In the genomic region with DNA sequence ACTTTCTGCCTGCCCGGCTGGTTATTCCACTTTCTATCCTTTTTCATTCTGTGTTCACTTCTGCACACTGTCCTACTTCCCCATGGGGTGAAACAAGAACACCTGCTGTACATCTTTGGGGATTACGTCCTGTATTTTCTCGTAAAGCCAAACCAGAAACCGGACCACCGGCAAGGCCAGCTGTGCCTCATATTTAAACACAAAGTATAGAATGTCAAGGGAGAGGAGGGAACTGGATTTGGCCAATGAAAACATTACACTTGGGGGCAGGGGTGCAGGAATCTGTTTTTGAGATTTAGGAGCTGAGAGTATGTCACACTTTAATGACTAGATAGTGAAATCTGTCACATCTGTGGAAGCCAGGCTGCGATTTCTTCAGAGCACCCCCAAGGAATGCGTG, we compare ENCODE assay signal across 29 mouse cellular contexts. TPM values are rescaled to one million over a fixed set of nuclear protein-coding genes. Genes with fewer than 3 reads are reported as not detected.
DNase-seq lines count a peak whose midpoint lies in the region; ATAC-seq lines count a peak whose summit lies in the region.
"Had no signal": no experiment of that assay in that cellular context is flagged by ENCODE, and none has a peak within 500 bp of the region (broad histone marks: within the 10 kb centered on the region; RNA-seq: fewer than 3 reads in every experiment).

No protein-coding gene starts in this region.

- 27% methylated on average over 7 of the region's 7 CpGs for WGBS in kidney, embryonic 15.5 days
- 31% methylated on average over 7 of the region's 7 CpGs for whole genome bisulfite sequencing in lung, embryonic 16.5 days
- 32% methylated on average over 7 of the region's 7 CpGs for WGBS in stomach, embryonic 15.5 days

- ATAC-seq in kidney, embryonic 15.5 days (replicated peaks; ENCODE audit: low FRiP score) = peak; percentile 23
- peak; percentile 60 for ATAC-seq in lung, embryonic 16.5 days (ENCODE audit: low read depth)
- ATAC-seq in stomach, embryonic 15.5 days (ENCODE audit: insufficient read depth, low FRiP score, low read depth) = no peak
- ATAC-seq: forebrain, postnatal 0 days; hindbrain, postnatal 0 days; Patski had no signal

- no peak overlapping the region for H3K27ac ChIP-seq in kidney, embryonic 15.5 days
- H3K27ac ChIP-seq in lung, embryonic 16.5 days (ENCODE audit: low read length) = 0 out of 2 replicates have a peak overlapping the region, but pooled peaks have one; percentile 4
- peak overlapping the region; percentile 63; the same call in 1 of the 2 replicates for H3K27ac ChIP-seq in stomach, embryonic 15.5 days
- H3K27ac ChIP-seq: hindbrain, embryonic 10.5 days; hindbrain, postnatal 0 days; left cerebral cortex, adult 2 months; liver, embryonic 13.5 days had no signal

- H3K9me3 ChIP-seq in kidney, embryonic 15.5 days (replicated peaks) = no peaks in the 10 kb centered on the region
- H3K9me3 ChIP-seq in lung, embryonic 16.5 days (ENCODE audit: control insufficient read depth, low read length) = no peaks in the 10 kb centered on the region
- no peaks in the 10 kb centered on the region for H3K9me3 ChIP-seq in stomach, embryonic 15.5 days
- H3K9me3 ChIP-seq: hindbrain, embryonic 10.5 days; liver, embryonic 13.5 days had no signal

- peaks cover 32% of the 10 kb centered on the region for H3K4me1 ChIP-seq in kidney, embryonic 15.5 days
- H3K4me1 ChIP-seq in lung, embryonic 16.5 days (replicated peaks; ENCODE audit: control insufficient read depth, insufficient read depth, low read length) = peaks cover 34% of the 10 kb centered on the region
- H3K4me1 ChIP-seq in stomach, embryonic 15.5 days = peaks cover 24% of the 10 kb centered on the region; the same call in 1 of the 2 replicates

- no peaks in the 10 kb centered on the region for H3K27me3 ChIP-seq in kidney, embryonic 15.5 days
- no peaks in the 10 kb centered on the region for H3K27me3 ChIP-seq in lung, embryonic 16.5 days (ENCODE audit: control insufficient read depth, insufficient read depth, low read depth, low read length)
- no peaks in the 10 kb centered on the region for H3K27me3 ChIP-seq in stomach, embryonic 15.5 days (replicated peaks)
- H3K27me3 ChIP-seq: heart, embryonic 12.5 days; liver, embryonic 13.5 days; megakaryocyte, embryonic 14.5 days; Patski had no signal

- H3K4me2 ChIP-seq in kidney, embryonic 15.5 days = no peak overlapping the region
- no peak overlapping the region for H3K4me2 ChIP-seq in lung, embryonic 16.5 days (ENCODE audit: low read depth, low read length)
- H3K4me2 ChIP-seq in stomach, embryonic 15.5 days = no peak overlapping the region
- H3K4me2 ChIP-seq: heart, embryonic 12.5 days; liver, embryonic 13.5 days had no signal

- DNase-seq in kidney, postnatal 25 days = no peak
- DNase-seq in lung, postnatal 25 days (ENCODE audit: low spot score) = no peak
- peak; percentile 49 for DNase-seq in forelimb bud, embryonic 11.5 days (ENCODE audit: low read depth, low spot score)
- DNase-seq in spleen, adult 12 weeks (ENCODE audit: low spot score) = no peak
- DNase-seq in cerebellum, postnatal 14 days = no peak
- DNase-seq: cerebellum, adult 2 months; forebrain, postnatal 0 days; gastrocnemius, postnatal 25 days; heart, adult 18-20 months; heart, postnatal 10 days; kidney, adult 18-20 months; layer of hippocampus, adult 9-11 months; liver, embryonic 13.5 days; lung, postnatal 10 days; midbrain, embryonic 14.5 days; right cerebral cortex, postnatal 14 days; spleen, adult 18-20 months; thymus, adult 18-20 months; thymus, postnatal 4 days had no signal

- H3K9ac ChIP-seq in kidney, embryonic 15.5 days = no peak overlapping the region
- no peak overlapping the region for H3K9ac ChIP-seq in lung, embryonic 16.5 days (ENCODE audit: low read length)
- no peak overlapping the region for H3K9ac ChIP-seq in stomach, embryonic 15.5 days
- H3K9ac ChIP-seq: forebrain, postnatal 0 days; heart, embryonic 12.5 days; liver, embryonic 13.5 days had no signal

- no peak overlapping the region for H3K4me3 ChIP-seq in kidney, embryonic 15.5 days (replicated peaks)
- no peak overlapping the region for H3K4me3 ChIP-seq in lung, embryonic 16.5 days (ENCODE audit: low read length)
- H3K4me3 ChIP-seq in stomach, embryonic 15.5 days (replicated peaks) = no peak overlapping the region
- H3K4me3 ChIP-seq: heart, embryonic 12.5 days; hindbrain, embryonic 10.5 days; left cerebral cortex, adult 2 months; liver, embryonic 13.5 days; megakaryocyte, embryonic 14.5 days had no signal

- no peaks in the 10 kb centered on the region for H3K36me3 ChIP-seq in kidney, embryonic 15.5 days
- H3K36me3 ChIP-seq in lung, embryonic 16.5 days (ENCODE audit: control insufficient read depth, insufficient read depth, low read length) = no peaks in the 10 kb centered on the region
- no peaks in the 10 kb centered on the region for H3K36me3 ChIP-seq in stomach, embryonic 15.5 days
- H3K36me3 ChIP-seq: G1E; heart, embryonic 12.5 days; hindbrain, embryonic 10.5 days; liver, embryonic 13.5 days had no signal

RNA-seq across cellular contexts. Expression of a gene that starts 47.6 kb away (rescaled TPM):
- 38.2 and 38.6 TPM in 2 replicates for polyA plus RNA-seq in kidney, embryonic 15.5 days (2015; fragmentation: Nextera tagmentation; extraction: Ambion mirVana)
- 116 and 137 TPM in 2 replicates for polyA plus RNA-seq in lung, embryonic 16.5 days (2015; fragmentation: Nextera tagmentation; extraction: Ambion mirVana)
- 44.7 and 58.3 TPM in 2 replicates for polyA plus RNA-seq in stomach, embryonic 15.5 days (2015; fragmentation: Nextera tagmentation; extraction: Ambion mirVana)
